8 mouse cellular contexts compared by ENCODE assay signal in genomic region chr10:53434376-53435171, GRCm38 (mm10). TPM values are rescaled to one million over a fixed set of nuclear protein-coding genes. Genes with fewer than 3 reads are reported as not detected.
DNase-seq lines count a peak whose midpoint lies in the region; ATAC-seq and TF ChIP-seq lines count a peak whose summit lies in the region.

No protein-coding gene starts in this region.

- no peaks in the 10 kb centered on the region for H3K9me3 ChIP-seq in limb, embryonic 12.5 days
- no peaks in the 10 kb centered on the region for H3K9me3 ChIP-seq in neural tube, embryonic 15.5 days (replicated peaks)

- intact Hi-C loops in left cerebral cortex, adult 2 months (cut with DNase I): no loop called here
- intact Hi-C loops in left cerebral cortex, postnatal 4 days (cut with DNase I): no loop called here

- no peak overlapping the region for H3K4me3 ChIP-seq in left cerebral cortex, adult 2 months
- no peak overlapping the region for H3K4me3 ChIP-seq in limb, embryonic 12.5 days (replicated peaks)
- no peak overlapping the region for H3K4me3 ChIP-seq in neural tube, embryonic 15.5 days (replicated peaks)
- no peak overlapping the region for H3K4me3 ChIP-seq in cerebellum, adult 2 months (replicated peaks; ENCODE audit: insufficient read depth, low read depth, low read length)

- WGBS in limb, embryonic 12.5 days: 22% methylated on average over 13 of the region's 13 CpGs
- WGBS in neural tube, embryonic 15.5 days: 58% methylated on average over 13 of the region's 13 CpGs
- 82% methylated on average over 13 of the region's 13 CpGs for WGBS in cerebellum, adult 2 months

- no peak overlapping the region for H3K9ac ChIP-seq in limb, embryonic 12.5 days (replicated peaks)
- H3K9ac ChIP-seq in neural tube, embryonic 15.5 days (replicated peaks): no peak overlapping the region

- peak overlapping the region; percentile 36 for H3K4me2 ChIP-seq in limb, embryonic 12.5 days
- no peak overlapping the region for H3K4me2 ChIP-seq in neural tube, embryonic 15.5 days

- no peak; the same call in 1 of the 2 replicates for ATAC-seq in limb, embryonic 12.5 days (ENCODE audit: insufficient number of reproducible peaks, insufficient read depth, low FRiP score, low TSS enrichment, low read depth)
- 0 out of 2 replicates have a peak, but pooled peaks have one; percentile 16 for ATAC-seq in neural tube, embryonic 15.5 days (ENCODE audit: low FRiP score)

- DNase-seq in left cerebral cortex, adult 2 months (ENCODE audit: extremely low spot score in 1 of 2, low spot score in 2 of 2): no peak
- DNase-seq in left cerebral cortex, postnatal 4 days: no peak
- DNase-seq in forelimb bud, embryonic 11.5 days (ENCODE audit: low read depth, low spot score): peak; percentile 79
- DNase-seq in cerebellum, adult 2 months: no peak
- no peak for DNase-seq in c-Kit-positive CD71-positive TER-119-positive erythroid progenitor cells, embryonic 14.5 days (ENCODE audit: low spot score)
- DNase-seq in left cerebral cortex, adult 18-20 months (ENCODE audit: low spot score in 2 of 2): no peak

- H3K36me3 ChIP-seq in limb, embryonic 12.5 days: no peaks in the 10 kb centered on the region
- H3K36me3 ChIP-seq in neural tube, embryonic 15.5 days: no peaks in the 10 kb centered on the region

- H3K4me1 ChIP-seq in limb, embryonic 12.5 days (replicated peaks): peaks cover 41% of the 10 kb centered on the region
- peaks cover 19% of the 10 kb centered on the region for H3K4me1 ChIP-seq in neural tube, embryonic 15.5 days
- H3K4me1 ChIP-seq in cerebellum, adult 2 months (ENCODE audit: control insufficient read depth, insufficient read depth, low read length): peaks cover 5% of the 10 kb centered on the region

- H3K27ac ChIP-seq in left cerebral cortex, adult 2 months: peak overlapping the region; percentile 48
- H3K27ac ChIP-seq in limb, embryonic 12.5 days: peak overlapping the region; percentile 84
- H3K27ac ChIP-seq in neural tube, embryonic 15.5 days (replicated peaks): peak overlapping the region; percentile 30
- no peak overlapping the region for H3K27ac ChIP-seq in cerebellum, adult 2 months (ENCODE audit: insufficient read depth, low read length)

- TF ChIP-seq POLR2A in cerebellum, adult 2 months (IDR thresholded peaks at IDR 0.05; ENCODE audit: borderline replicate concordance, insufficient read depth, low read length): no peak

- H3K27me3 ChIP-seq in limb, embryonic 12.5 days: no peaks in the 10 kb centered on the region
- no peaks in the 10 kb centered on the region for H3K27me3 ChIP-seq in neural tube, embryonic 15.5 days (replicated peaks)
- no peaks in the 10 kb centered on the region for H3K27me3 ChIP-seq in cerebellum, adult 2 months (ENCODE audit: control insufficient read depth, insufficient read depth, low read length)

- TF ChIP-seq CTCF in left cerebral cortex, adult 2 months (IDR thresholded peaks at IDR 0.05): no peak
- no peak for TF ChIP-seq CTCF in cerebellum, adult 2 months (IDR thresholded peaks at IDR 0.05; ENCODE audit: borderline replicate concordance, insufficient read depth, low read depth, low read length)

RNA-seq across cellular contexts. Expression of gene Cep85l, which starts 54.8 kb away (rescaled TPM):
- 10 to 100 TPM; 21.7 to 24.5 TPM for total RNA-seq in left cerebral cortex, adult 2 months (2021)
- total RNA-seq in left cerebral cortex, postnatal 4 days (2021): 10 to 100 TPM; 20.4 to 20.7 TPM
- polyA plus RNA-seq in limb, embryonic 12.5 days (2016; fragmentation: Nextera tagmentation; extraction: Ambion mirVana): 9.5 and 9.6 TPM in 2 replicates
- polyA plus RNA-seq in neural tube, embryonic 15.5 days (2015; fragmentation: Nextera tagmentation; extraction: Ambion mirVana): 4.8 and 5.0 TPM in 2 replicates
- polyA plus RNA-seq in cerebellum, adult 2 months (2012; rRNA removed): 8.9 and 9.5 TPM in 2 replicates
- 10 to 100 TPM; 20.1 to 22.1 TPM for total RNA-seq in left cerebral cortex, adult 18-20 months (2021)
